27 mouse cellular contexts compared by ENCODE assay signal in the genomic region with DNA sequence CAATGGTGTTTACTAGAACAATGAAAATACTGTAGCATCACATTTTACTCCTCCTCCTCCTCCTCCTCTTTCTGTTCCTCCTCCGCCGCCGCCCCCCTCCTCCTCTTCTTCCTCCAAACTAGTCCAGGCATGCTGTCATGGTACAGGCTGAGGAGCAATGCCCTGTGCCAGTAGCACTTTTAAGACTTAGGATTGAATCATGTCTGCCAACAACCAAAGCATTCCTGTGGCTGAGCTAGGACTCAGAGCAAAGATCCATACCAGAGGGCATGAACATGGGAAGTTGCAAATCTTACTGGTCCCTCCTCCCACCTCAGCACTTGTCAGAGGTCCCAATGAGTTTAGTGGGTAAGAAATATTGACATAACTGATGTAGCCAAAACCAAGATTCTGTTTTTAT.
DNase-seq lines count a peak whose midpoint lies in the region; ATAC-seq and TF ChIP-seq lines count a peak whose summit lies in the region.
"Had no signal": no experiment of that assay in that cellular context is flagged by ENCODE, and none has a peak within 500 bp of the region (broad histone marks: within the 10 kb centered on the region; RNA-seq: fewer than 3 reads in every experiment).

No protein-coding gene starts in this region.

- H3K4me1 ChIP-seq in embryonic fibroblast, embryonic 13.5 days (ENCODE audit: control insufficient read depth, insufficient read depth, low read length), result no peaks in the 10 kb centered on the region; the same call in 1 of the 2 replicates
- H3K4me1 ChIP-seq: embryonic facial prominence, embryonic 12.5 days; embryonic facial prominence, embryonic 15.5 days; heart, embryonic 10.5 days; heart, embryonic 13.5 days; hindbrain, embryonic 12.5 days; hindbrain, embryonic 15.5 days had no signal

- H3K27ac ChIP-seq in embryonic fibroblast, embryonic 13.5 days (ENCODE audit: insufficient read depth, low read length), result peak overlapping the region; percentile 55; the same call in 1 of the 2 replicates
- H3K27ac ChIP-seq: embryonic facial prominence, embryonic 12.5 days; embryonic facial prominence, embryonic 15.5 days; heart, adult 2 months; heart, embryonic 10.5 days; heart, embryonic 13.5 days; hindbrain, embryonic 12.5 days; hindbrain, embryonic 15.5 days had no signal

- TF ChIP-seq POLR2A in embryonic fibroblast, embryonic 13.5 days (IDR thresholded peaks at IDR 0.05; ENCODE audit: low read depth, low read length), result no peak

- ATAC-seq in monocyte, adult 5-6 weeks (replicated peaks; ENCODE audit: insufficient number of reproducible peaks, low FRiP score, low TSS enrichment, poor library complexity, severe bottlenecking), result no peak
- ATAC-seq: forebrain, embryonic 14.5 days; forebrain, postnatal 0 days; intestine, postnatal 0 days; Patski had no signal

- no peak overlapping the region for H3K4me3 ChIP-seq in embryonic fibroblast, embryonic 13.5 days (ENCODE audit: insufficient read depth, low read length)
- H3K4me3 ChIP-seq: embryonic facial prominence, embryonic 12.5 days; embryonic facial prominence, embryonic 15.5 days; erythroblast, embryonic 14.5 days; heart, adult 2 months; heart, embryonic 10.5 days; heart, embryonic 13.5 days; hindbrain, embryonic 12.5 days; hindbrain, embryonic 15.5 days had no signal

- DNase-seq in retina, postnatal 1 day, result peak; percentile 12
- no peak for DNase-seq in retina, embryonic 14.5 days (ENCODE audit: low spot score)
- peak; percentile 78 for DNase-seq in gonadal fat pad, adult 2 months (ENCODE audit: low read depth)
- DNase-seq in gastrocnemius, adult 18-20 months (ENCODE audit: low spot score), result no peak
- DNase-seq: adrenal gland, postnatal 10 days; adrenal gland, postnatal 36 days; B cell, adult 2 months; cerebellum, adult 18-20 months; cerebellum, adult 9-10 months; cerebellum, postnatal 14 days; forebrain, postnatal 0 days; gastrocnemius, postnatal 25 days; heart, adult 2 months; heart, postnatal 14 days; heart, postnatal 4 days had no signal

- TF ChIP-seq CTCF in embryonic fibroblast, embryonic 13.5 days (IDR thresholded peaks at IDR 0.05; ENCODE audit: borderline replicate concordance, insufficient read depth, low read length), result no peak

Comparison
In these comparisons a context has a peak if more than half of its experiments do, and no peak if none do; other contexts are left out.
1. DNase-seq: peak in retina, postnatal 1 day (single experiment) and gonadal fat pad, adult 2 months (single experiment); none in retina, embryonic 14.5 days (single experiment) and gastrocnemius, adult 18-20 months (single experiment).